18 mouse cellular contexts compared by ENCODE assay signal in the genomic region with DNA sequence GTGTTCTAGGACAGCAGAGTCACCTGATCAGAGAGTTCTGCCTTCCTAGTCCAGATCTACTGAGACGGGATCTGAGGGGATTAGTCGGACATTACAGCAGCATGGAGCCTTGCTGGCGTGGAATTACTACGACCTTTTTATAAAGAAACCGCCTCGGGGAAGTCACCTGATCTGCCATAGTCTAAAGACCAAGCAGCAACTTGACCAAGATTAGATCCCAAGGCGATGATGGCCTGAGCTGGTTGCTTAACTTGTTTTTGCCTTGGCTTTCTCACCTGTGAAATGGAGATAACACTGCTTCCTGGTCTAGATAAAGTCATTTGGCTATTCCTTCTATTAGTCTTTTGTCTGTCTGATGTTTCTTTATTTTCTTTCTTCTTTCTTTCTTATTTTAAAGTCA. TPM values are rescaled to one million over a fixed set of nuclear protein-coding genes. Genes with fewer than 3 reads are reported as not detected.
DNase-seq lines count a peak whose midpoint lies in the region; ATAC-seq and TF ChIP-seq lines count a peak whose summit lies in the region.
"Had no signal": no experiment of that assay in that cellular context is flagged by ENCODE, and none has a peak within 500 bp of the region (broad histone marks: within the 10 kb centered on the region; RNA-seq: fewer than 3 reads in every experiment).

No protein-coding gene starts in this region.

- 0 out of 2 replicates have a peak, but pooled peaks cover 4% of the 10 kb centered on the region for H3K36me3 ChIP-seq in intestine, embryonic 16.5 days (ENCODE audit: control insufficient read depth, insufficient read depth, low read length)
- H3K36me3 ChIP-seq in intestine, embryonic 15.5 days, result no peaks in the 10 kb centered on the region
- peaks cover 10% of the 10 kb centered on the region for H3K36me3 ChIP-seq in liver, embryonic 14.5 days (replicated peaks; ENCODE audit: control insufficient read depth, insufficient read depth, low read depth)
- peaks cover 4% of the 10 kb centered on the region; the same call in 1 of the 2 replicates for H3K36me3 ChIP-seq in hindbrain, embryonic 13.5 days
- peaks cover 10% of the 10 kb centered on the region for H3K36me3 ChIP-seq in forebrain, embryonic 10.5 days (replicated peaks)

- ATAC-seq in intestine, embryonic 16.5 days, result no peak
- ATAC-seq in intestine, embryonic 15.5 days, result no peak
- ATAC-seq in liver, embryonic 14.5 days (ENCODE audit: insufficient read depth), result no peak
- ATAC-seq in hindbrain, embryonic 13.5 days (ENCODE audit: low FRiP score), result no peak
- ATAC-seq: activated CD4-positive, CD25-positive, alpha-beta regulatory T cell, adult 4 months; forebrain, embryonic 13.5 days; hindbrain, embryonic 16.5 days; Patski had no signal

- H3K9me3 ChIP-seq in intestine, embryonic 16.5 days (ENCODE audit: control insufficient read depth, low read length), result no peaks in the 10 kb centered on the region
- no peaks in the 10 kb centered on the region for H3K9me3 ChIP-seq in intestine, embryonic 15.5 days
- H3K9me3 ChIP-seq in liver, embryonic 14.5 days (ENCODE audit: control insufficient read depth, low read length), result no peaks in the 10 kb centered on the region
- H3K9me3 ChIP-seq in hindbrain, embryonic 13.5 days, result no peaks in the 10 kb centered on the region
- H3K9me3 ChIP-seq in forebrain, embryonic 10.5 days, result no peaks in the 10 kb centered on the region
- H3K9me3 ChIP-seq: forebrain, embryonic 13.5 days; lung, embryonic 15.5 days; midbrain, embryonic 10.5 days had no signal

- peak; percentile 98 for DNase-seq in fat pad, adult 2 months (ENCODE audit: extremely low read depth, low read depth, low spot score)
- peak in 1 of 3 experiments; percentile 44 for DNase-seq in liver, embryonic 14.5 days (ENCODE audit: low read depth in 3 of 3, low spot score in 3 of 3)
- DNase-seq in kidney, postnatal 14 days, result no peak
- no peak for DNase-seq in forebrain, embryonic 10.5 days (ENCODE audit: extremely low spot score, low spot score)
- no peak for DNase-seq in frontal cortex, postnatal 14 days (ENCODE audit: low spot score in 2 of 2)
- DNase-seq: cerebellum, adult 8-10 months; heart, postnatal 36 days; kidney, postnatal 4 days; lung, postnatal 4 days had no signal

- H3K9ac ChIP-seq in intestine, embryonic 16.5 days (ENCODE audit: low read depth, low read length), result no peak overlapping the region
- no peak overlapping the region for H3K9ac ChIP-seq in intestine, embryonic 15.5 days
- H3K9ac ChIP-seq in liver, embryonic 14.5 days (replicated peaks), result no peak overlapping the region; the same call in 1 of the 2 replicates
- H3K9ac ChIP-seq in hindbrain, embryonic 13.5 days, result no peak overlapping the region
- H3K9ac ChIP-seq: forebrain, embryonic 13.5 days; lung, embryonic 15.5 days had no signal

- no peak overlapping the region for H3K4me2 ChIP-seq in intestine, embryonic 16.5 days (ENCODE audit: low read depth, low read length)
- no peak overlapping the region for H3K4me2 ChIP-seq in intestine, embryonic 15.5 days (replicated peaks)
- H3K4me2 ChIP-seq in liver, embryonic 14.5 days (ENCODE audit: low read depth), result peak overlapping the region; percentile 29
- H3K4me2 ChIP-seq in hindbrain, embryonic 13.5 days, result no peak overlapping the region
- H3K4me2 ChIP-seq: forebrain, embryonic 13.5 days; lung, embryonic 15.5 days had no signal

- no peak for TF ChIP-seq EP300 in liver, embryonic 14.5 days (IDR thresholded peaks at IDR 0.05; ENCODE audit: low read depth)

- no peak for TF ChIP-seq CTCF in liver, embryonic 14.5 days (IDR thresholded peaks at IDR 0.05; ENCODE audit: low read depth)

- 0 out of 2 replicates have a peak overlapping the region, but pooled peaks have one; percentile 16 for H3K27ac ChIP-seq in intestine, embryonic 16.5 days (ENCODE audit: low read length)
- no peak overlapping the region for H3K27ac ChIP-seq in intestine, embryonic 15.5 days
- peak overlapping the region; percentile 96 for H3K27ac ChIP-seq in liver, embryonic 14.5 days
- no peak overlapping the region for H3K27ac ChIP-seq in hindbrain, embryonic 13.5 days
- H3K27ac ChIP-seq in forebrain, embryonic 10.5 days, result no peak overlapping the region
- H3K27ac ChIP-seq: forebrain, embryonic 13.5 days; lung, embryonic 15.5 days; midbrain, embryonic 10.5 days had no signal

- H3K27me3 ChIP-seq in intestine, embryonic 16.5 days (replicated peaks; ENCODE audit: control insufficient read depth, insufficient read depth, low read length), result no peaks in the 10 kb centered on the region
- no peaks in the 10 kb centered on the region for H3K27me3 ChIP-seq in intestine, embryonic 15.5 days (replicated peaks)
- H3K27me3 ChIP-seq in liver, embryonic 14.5 days (ENCODE audit: control insufficient read depth, insufficient read depth, low read length), result no peaks in the 10 kb centered on the region
- no peaks in the 10 kb centered on the region for H3K27me3 ChIP-seq in hindbrain, embryonic 13.5 days
- H3K27me3 ChIP-seq in forebrain, embryonic 10.5 days (ENCODE audit: poor library complexity, severe bottlenecking), result no peaks in the 10 kb centered on the region
- H3K27me3 ChIP-seq: forebrain, embryonic 13.5 days; lung, embryonic 15.5 days; Patski had no signal

- no peak overlapping the region for H3K4me3 ChIP-seq in intestine, embryonic 16.5 days (ENCODE audit: low read length)
- H3K4me3 ChIP-seq in intestine, embryonic 15.5 days (replicated peaks), result no peak overlapping the region
- H3K4me3 ChIP-seq in liver, embryonic 14.5 days (ENCODE audit: insufficient read depth in 1 of 2, low read depth in 2 of 2, low read length in 2 of 2), result no peak overlapping the region
- no peak overlapping the region for H3K4me3 ChIP-seq in hindbrain, embryonic 13.5 days
- no peak overlapping the region for H3K4me3 ChIP-seq in forebrain, embryonic 10.5 days
- H3K4me3 ChIP-seq: forebrain, embryonic 13.5 days; lung, embryonic 15.5 days; midbrain, embryonic 10.5 days had no signal

- 76% methylated on average over 7 of the region's 7 CpGs for WGBS in intestine, embryonic 16.5 days
- WGBS in intestine, embryonic 15.5 days, result 82% methylated on average over 7 of the region's 7 CpGs
- 34% methylated on average over 7 of the region's 7 CpGs for WGBS in liver, embryonic 14.5 days (ENCODE audit: insufficient replicate concordance)
- 79% methylated on average over 7 of the region's 7 CpGs for WGBS in hindbrain, embryonic 13.5 days
- 75% methylated on average over 7 of the region's 7 CpGs for WGBS in forebrain, embryonic 10.5 days

- H3K4me1 ChIP-seq in intestine, embryonic 16.5 days (ENCODE audit: control insufficient read depth, insufficient read depth, low read length), result peaks cover 24% of the 10 kb centered on the region
- H3K4me1 ChIP-seq in intestine, embryonic 15.5 days (replicated peaks), result peaks cover 24% of the 10 kb centered on the region; the same call in 1 of the 2 replicates
- H3K4me1 ChIP-seq in liver, embryonic 14.5 days (replicated peaks; ENCODE audit: control insufficient read depth in 2 of 2, insufficient read depth in 2 of 2, low read length in 1 of 2), result peaks cover 62 to 65% of the 10 kb centered on the region in 2 experiments
- H3K4me1 ChIP-seq in hindbrain, embryonic 13.5 days (replicated peaks), result peaks cover 15% of the 10 kb centered on the region
- H3K4me1 ChIP-seq in forebrain, embryonic 10.5 days, result peaks cover 36% of the 10 kb centered on the region

RNA-seq across cellular contexts. Expression of a gene that starts 2.6 kb away (rescaled TPM):
- polyA plus RNA-seq in intestine, embryonic 16.5 days (2015; fragmentation: Nextera tagmentation; extraction: Ambion mirVana), result 248 and 316 TPM in 2 replicates
- 144 and 164 TPM in 2 replicates for polyA plus RNA-seq in intestine, embryonic 15.5 days (2015; fragmentation: Nextera tagmentation; extraction: Ambion mirVana)
- polyA plus RNA-seq in liver, embryonic 14.5 days (2012; rRNA removed), result 89.7 and 108 TPM in 2 replicates
- 159 and 166 TPM in 2 replicates for polyA plus RNA-seq in liver, embryonic 14.5 days (2014; fragmentation: Nextera tagmentation; extraction: Ambion mirVana)
- polyA plus RNA-seq in hindbrain, embryonic 13.5 days (2015; fragmentation: Nextera tagmentation; extraction: Ambion mirVana), result 53.4 and 55.0 TPM in 2 replicates
- polyA plus RNA-seq in forebrain, embryonic 10.5 days (2016; fragmentation: Nextera tagmentation; extraction: Ambion mirVana), result 72.9 and 73.7 TPM in 2 replicates

Comparison
In these comparisons a context has a peak if more than half of its experiments do, and no peak if none do; other contexts are left out.
1. H3K27ac ChIP-seq: peak in intestine, embryonic 16.5 days (single experiment) and liver, embryonic 14.5 days (single experiment); none in intestine, embryonic 15.5 days (single experiment), hindbrain, embryonic 13.5 days (single experiment) and forebrain, embryonic 10.5 days (single experiment).